Mouse (Mus musculus): ENCODE data around the gene Sez6l. TPM values are rescaled to one million over a fixed set of nuclear protein-coding genes. Genes with fewer than 3 reads are reported as not detected.

Gene Sez6l
- polyA plus RNA-seq, 1 experiment, result 105 TPM

GRCm38 (mm10) chr5:112565489-112565888 is 11.5 kb downstream of the Sez6l start:
- Histone ChIP-seq H3K4me1 (ENCODE audit: control insufficient read depth, insufficient read depth, low read length) (peaks cover 17% of the 10 kb centered on the region), H3K27ac (ENCODE audit: insufficient read depth, low read length) (no peak overlapping the region), H3K4me3 (ENCODE audit: insufficient read depth, low read length) (no peak overlapping the region)
- no peak for TF ChIP-seq POLR2A (IDR thresholded peaks at IDR 0.05; ENCODE audit: extremely low read depth, insufficient read depth, low read length)
- TF ChIP-seq CTCF (IDR thresholded peaks at IDR 0.05; ENCODE audit: extremely low read depth, insufficient read depth, low read length), result no peak

GRCm38 (mm10) chr5:112565083-112565482 is 11.9 kb downstream of the Sez6l start:
- Histone ChIP-seq H3K4me1 (ENCODE audit: control insufficient read depth, insufficient read depth, low read length) (peaks cover 17% of the 10 kb centered on the region), H3K4me3 (ENCODE audit: insufficient read depth, low read length) (no peak overlapping the region), H3K27ac (ENCODE audit: insufficient read depth, low read length) (no peak overlapping the region)
- TF ChIP-seq CTCF (IDR thresholded peaks at IDR 0.05; ENCODE audit: extremely low read depth, insufficient read depth, low read length) (no peak), POLR2A (IDR thresholded peaks at IDR 0.05; ENCODE audit: extremely low read depth, insufficient read depth, low read length) (no peak)

- Histone ChIP-seq H3K27ac (ENCODE audit: insufficient read depth, low read length) (no peak overlapping the region), H3K4me1 (ENCODE audit: control insufficient read depth, insufficient read depth, low read length) (peaks cover 21% of the 10 kb centered on the region), H3K4me3 (ENCODE audit: insufficient read depth, low read length) (no peak overlapping the region)
- no peak for TF ChIP-seq POLR2A (IDR thresholded peaks at IDR 0.05; ENCODE audit: extremely low read depth, insufficient read depth, low read length)
- TF ChIP-seq CTCF (IDR thresholded peaks at IDR 0.05; ENCODE audit: extremely low read depth, insufficient read depth, low read length), result no peak
Observed at GRCm38 (mm10) chr5:112560869-112561499, 16.0 kb downstream of the Sez6l start.

GRCm38 (mm10) chr5:112560139-112560538 is 16.8 kb downstream of the Sez6l start:
- TF ChIP-seq POLR2A (IDR thresholded peaks at IDR 0.05; ENCODE audit: extremely low read depth, insufficient read depth, low read length), result no peak
- TF ChIP-seq CTCF (IDR thresholded peaks at IDR 0.05; ENCODE audit: extremely low read depth, insufficient read depth, low read length), result no peak
- H3K4me3 ChIP-seq (ENCODE audit: insufficient read depth, low read length), result no peak overlapping the region
- 0 out of 2 replicates have a peak overlapping the region, but pooled peaks have one; percentile 22 for H3K27ac ChIP-seq (ENCODE audit: insufficient read depth, low read length)
- peaks cover 23% of the 10 kb centered on the region for H3K4me1 ChIP-seq (ENCODE audit: control insufficient read depth, insufficient read depth, low read length)

GRCm38 (mm10) chr5:112557396-112557795 is 19.6 kb downstream of the Sez6l start:
- Histone ChIP-seq H3K27ac (ENCODE audit: insufficient read depth, low read length) (no peak overlapping the region), H3K4me3 (ENCODE audit: insufficient read depth, low read length) (no peak overlapping the region), H3K4me1 (ENCODE audit: control insufficient read depth, insufficient read depth, low read length) (peaks cover 19% of the 10 kb centered on the region)
- no peak for TF ChIP-seq POLR2A (IDR thresholded peaks at IDR 0.05; ENCODE audit: extremely low read depth, insufficient read depth, low read length)
- no peak for TF ChIP-seq CTCF (IDR thresholded peaks at IDR 0.05; ENCODE audit: extremely low read depth, insufficient read depth, low read length)

- Histone ChIP-seq H3K27ac (ENCODE audit: insufficient read depth, low read length) (no peak overlapping the region), H3K4me1 (ENCODE audit: control insufficient read depth, insufficient read depth, low read length) (peaks cover 18% of the 10 kb centered on the region), H3K4me3 (ENCODE audit: insufficient read depth, low read length) (no peak overlapping the region)
- no peak for TF ChIP-seq POLR2A (IDR thresholded peaks at IDR 0.05; ENCODE audit: extremely low read depth, insufficient read depth, low read length)
- no peak for TF ChIP-seq CTCF (IDR thresholded peaks at IDR 0.05; ENCODE audit: extremely low read depth, insufficient read depth, low read length)
Observed at GRCm38 (mm10) chr5:112556640-112557039, 20.3 kb downstream of the Sez6l start.

- Histone ChIP-seq H3K27ac (ENCODE audit: insufficient read depth, low read length) (peak overlapping the region; percentile 38), H3K4me1 (ENCODE audit: control insufficient read depth, insufficient read depth, low read length) (peaks cover 24% of the 10 kb centered on the region), H3K4me3 (ENCODE audit: insufficient read depth, low read length) (no peak overlapping the region)
- TF ChIP-seq CTCF (IDR thresholded peaks at IDR 0.05; ENCODE audit: extremely low read depth, insufficient read depth, low read length), result no peak
- TF ChIP-seq POLR2A (IDR thresholded peaks at IDR 0.05; ENCODE audit: extremely low read depth, insufficient read depth, low read length), result no peak
Observed at GRCm38 (mm10) chr5:112554508-112554907, 22.5 kb downstream of the Sez6l start.

- Histone ChIP-seq H3K4me1 (ENCODE audit: control insufficient read depth, insufficient read depth, low read length) (peaks cover 29% of the 10 kb centered on the region), H3K4me3 (ENCODE audit: insufficient read depth, low read length) (no peak overlapping the region), H3K27ac (ENCODE audit: insufficient read depth, low read length) (no peak overlapping the region)
- no peak for TF ChIP-seq POLR2A (IDR thresholded peaks at IDR 0.05; ENCODE audit: extremely low read depth, insufficient read depth, low read length)
- TF ChIP-seq CTCF (IDR thresholded peaks at IDR 0.05; ENCODE audit: extremely low read depth, insufficient read depth, low read length), result no peak
Observed at GRCm38 (mm10) chr5:112552786-112553185, 24.2 kb downstream of the Sez6l start.

GRCm38 (mm10) chr5:112551975-112552728 is 24.8 kb downstream of the Sez6l start:
- Histone ChIP-seq H3K27ac (ENCODE audit: insufficient read depth, low read length) (peak overlapping the region; percentile 98), H3K4me1 (ENCODE audit: control insufficient read depth, insufficient read depth, low read length) (peaks cover 31% of the 10 kb centered on the region), H3K4me3 (ENCODE audit: insufficient read depth, low read length) (no peak overlapping the region)
- TF ChIP-seq CTCF (IDR thresholded peaks at IDR 0.05; ENCODE audit: extremely low read depth, insufficient read depth, low read length), result no peak
- 0 out of 2 replicates have a peak, but pooled peaks have one; percentile 15 for TF ChIP-seq POLR2A (IDR thresholded peaks at IDR 0.05; ENCODE audit: extremely low read depth, insufficient read depth, low read length)
